Mouse (Mus musculus) olfactory bulb, adult 2 months (tissue): ENCODE data around the gene Timmdc1.

ENCODE experiments used
- CTCF ChIP-seq: fragments of 200-500 bp; IDR thresholded peaks from 2 replicates; pipeline ENCODE4 v1.5.1; 2012; ENCODE audit warnings: low read depth, mild to moderate bottlenecking, low read length, moderate library complexity; ENCODE audit not compliant: insufficient read depth
- POLR2A ChIP-seq: fragments of 200-500 bp; IDR thresholded peaks from 2 replicates; pipeline ENCODE4 v1.6.1; 2012; ENCODE audit warnings: mild to moderate bottlenecking, low read depth, low read length, moderate library complexity; ENCODE audit not compliant: insufficient read depth

- TF ChIP-seq CTCF, result no peak
- TF ChIP-seq POLR2A, result no peak
Measured at GRCm38 (mm10) chr16:38467917-38468705, 54.4 kb downstream of the Timmdc1 start.
